Mouse (Mus musculus) limb, embryonic 11.5 days (tissue): ENCODE measurements at regions not wholly inside any gene's neighbourhood (a gene's known extent, or its start where the extent isn't known, plus 50 kb on each side); places are given as distances from the start of the nearest gene placed in this dataset.

ENCODE experiments used
- ATAC-seq: fragments of 200-750 bp; cut with Nextera tagmentation; 2 replicates; pipeline ENCODE4 v1.8.0; 2017; ENCODE audit warnings: low read depth; ENCODE audit not compliant: insufficient number of reproducible peaks, low FRiP score, low TSS enrichment
- DNase-seq: peaks from one replicate; pipeline ENCODE4 v3.0.0-alpha.2; 2015; ENCODE audit warnings: low spot score
- H3K27ac ChIP-seq: fragments of 300-500 bp; sonication (generic); replicated peaks from 2 replicates; pipeline ENCODE4 v1.5.1; 2014; ENCODE audit warnings: low read depth, mild to moderate bottlenecking, low read length
- H3K27me3 ChIP-seq: fragments of 300-500 bp; sonication (generic); 2 replicates; pipeline ENCODE4 v1.6.1; 2014; ENCODE audit warnings: mild to moderate bottlenecking, low read length, mixed read lengths; ENCODE audit not compliant: control insufficient read depth, insufficient read depth
- H3K36me3 ChIP-seq: fragments of 300-500 bp; sonication (generic); 2 replicates; pipeline ENCODE4 v1.6.1; 2014; ENCODE audit warnings: mild to moderate bottlenecking, low read length, moderate library complexity, mixed read lengths; ENCODE audit not compliant: control insufficient read depth, insufficient read depth
- H3K4me1 ChIP-seq: fragments of 300-500 bp; sonication (generic); 2 replicates; pipeline ENCODE4 v1.6.1; 2014; ENCODE audit warnings: low read length, mixed read lengths; ENCODE audit not compliant: control insufficient read depth, insufficient read depth
- H3K4me2 ChIP-seq: fragments of 300-500 bp; sonication (generic); 2 replicates; pipeline ENCODE4 v1.6.1; 2014; ENCODE audit warnings: low read depth, mild to moderate bottlenecking, moderate library complexity; ENCODE audit not compliant: severe bottlenecking
- H3K4me3 ChIP-seq: fragments of 300-500 bp; sonication (generic); 2 replicates; pipeline ENCODE4 v1.5.1; 2014; ENCODE audit warnings: low read depth, low read length
- H3K9ac ChIP-seq: fragments of 300-500 bp; sonication (generic); 2 replicates; pipeline ENCODE4 v1.6.1; 2014; ENCODE audit warnings: mild to moderate bottlenecking, low read length
- H3K9me3 ChIP-seq: fragments of 300-500 bp; sonication (generic); 2 replicates; pipeline ENCODE4 v1.6.1; 2016; ENCODE audit warnings: low read length; ENCODE audit not compliant: control insufficient read depth
- WGBS: fragments of 180-500 bp; shearing (Covaris S2); extraction: QIAGEN DNeasy Blood & Tissue Kit; methylation state at CpG from one replicate; pipeline ENCODE4 v1.1.7; 2014; 5-methylcytosine and 5-hydroxymethylcytosine counted together

- Histone ChIP-seq H3K4me1 (no peaks in the 10 kb centered on the region), H3K4me3 (no peak overlapping the region), H3K9me3 (no peaks in the 10 kb centered on the region), H3K27ac (no peak overlapping the region), H3K9ac (no peak overlapping the region), H3K4me2 (no peak overlapping the region), H3K36me3 (no peaks in the 10 kb centered on the region), H3K27me3 (0 out of 2 replicates have a peak, but pooled peaks cover 3% of the 10 kb centered on the region)
- DNase-seq (no peak), ATAC-seq (no peak)
- 58% methylated on average over 1 of the region's 1 CpGs for WGBS
Measured at GRCm38 (mm10) chrX:166708106-166708505, 122.6 kb upstream of the Egfl6 start.

- ATAC-seq, result no peak
- 0 out of 2 replicates have a peak, but pooled peaks cover 3% of the 10 kb centered on the region for H3K27me3 ChIP-seq
- 62% methylated on average over 1 of the region's 1 CpGs for WGBS
Measured at GRCm38 (mm10) chrX:166707029-166707428, 121.5 kb upstream of the Egfl6 start.

GRCm38 (mm10) chrX:166704311-166704710 is 118.8 kb upstream of the Egfl6 start:
- WGBS, result 89% methylated on average over 2 of the region's 2 CpGs
- Histone ChIP-seq H3K4me3 (no peak overlapping the region), H3K9ac (no peak overlapping the region), H3K4me2 (no peak overlapping the region), H3K9me3 (no peaks in the 10 kb centered on the region), H3K27me3 (0 out of 2 replicates have a peak, but pooled peaks cover 3% of the 10 kb centered on the region), H3K27ac (no peak overlapping the region), H3K36me3 (no peaks in the 10 kb centered on the region), H3K4me1 (no peaks in the 10 kb centered on the region)
- DNase-seq (no peak), ATAC-seq (no peak)

More at GRCm38 (mm10) chrX:166707029-166707428, 121.5 kb upstream of the Egfl6 start:
- no peak for DNase-seq
- no peak overlapping the region for H3K4me3 ChIP-seq
- H3K27ac ChIP-seq, result no peak overlapping the region
- no peak overlapping the region for H3K9ac ChIP-seq
- no peaks in the 10 kb centered on the region for H3K4me1 ChIP-seq
- H3K4me2 ChIP-seq, result no peak overlapping the region
- H3K9me3 ChIP-seq, result no peaks in the 10 kb centered on the region
- no peaks in the 10 kb centered on the region for H3K36me3 ChIP-seq

DNA sequence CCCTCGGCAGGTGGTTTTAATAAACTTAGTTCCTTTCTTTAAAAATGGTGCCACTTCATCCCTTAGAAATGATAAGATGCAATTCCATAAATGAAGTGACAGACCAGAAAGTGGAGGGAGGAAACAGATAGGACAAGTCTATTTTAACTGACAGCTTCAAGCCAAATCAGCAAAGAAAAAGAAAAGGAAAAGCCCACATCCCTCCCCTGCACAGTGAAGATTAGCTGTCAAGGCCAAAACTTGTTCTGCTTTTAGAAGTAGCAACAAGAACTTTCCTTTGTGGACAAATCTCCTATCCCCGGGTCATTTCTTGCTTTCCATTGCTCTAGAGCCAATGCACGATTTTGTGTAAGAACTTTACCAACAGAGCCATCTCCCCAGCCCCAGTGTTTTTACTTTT is 108.7 kb upstream of the Egfl6 start:
- H3K4me3 ChIP-seq, result no peak overlapping the region
- no peak for ATAC-seq
- WGBS, result 89% methylated on average over 3 of the region's 3 CpGs
- H3K4me2 ChIP-seq, result no peak overlapping the region
- H3K27me3 ChIP-seq, result 0 out of 2 replicates have a peak, but pooled peaks cover 2% of the 10 kb centered on the region
- H3K4me1 ChIP-seq, result no peaks in the 10 kb centered on the region
- no peak overlapping the region for H3K9ac ChIP-seq
- no peak overlapping the region for H3K27ac ChIP-seq
- H3K9me3 ChIP-seq, result no peaks in the 10 kb centered on the region
- no peaks in the 10 kb centered on the region for H3K36me3 ChIP-seq
- DNase-seq, result no peak

DNA sequence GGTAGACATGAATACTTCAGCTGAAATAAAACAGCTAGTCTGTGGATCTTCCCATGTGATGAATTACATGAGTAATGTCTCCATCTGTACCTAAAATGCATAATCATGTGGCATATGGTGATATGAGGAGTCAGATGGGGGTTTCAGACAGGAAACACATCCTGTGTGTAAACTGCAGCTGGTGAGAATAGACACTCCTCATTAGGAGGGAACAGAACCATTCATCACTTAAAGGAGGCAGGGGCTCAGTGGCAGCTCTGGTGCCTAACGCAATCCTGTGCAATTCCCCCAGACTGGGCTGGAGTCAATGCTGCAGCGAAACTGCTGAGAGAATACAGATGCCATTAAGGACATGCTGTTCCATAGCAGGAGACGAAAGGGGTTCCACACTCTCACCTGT is 103.3 kb upstream of the Egfl6 start:
- H3K27me3 ChIP-seq, result 0 out of 2 replicates have a peak, but pooled peaks cover 2% of the 10 kb centered on the region

DNA sequence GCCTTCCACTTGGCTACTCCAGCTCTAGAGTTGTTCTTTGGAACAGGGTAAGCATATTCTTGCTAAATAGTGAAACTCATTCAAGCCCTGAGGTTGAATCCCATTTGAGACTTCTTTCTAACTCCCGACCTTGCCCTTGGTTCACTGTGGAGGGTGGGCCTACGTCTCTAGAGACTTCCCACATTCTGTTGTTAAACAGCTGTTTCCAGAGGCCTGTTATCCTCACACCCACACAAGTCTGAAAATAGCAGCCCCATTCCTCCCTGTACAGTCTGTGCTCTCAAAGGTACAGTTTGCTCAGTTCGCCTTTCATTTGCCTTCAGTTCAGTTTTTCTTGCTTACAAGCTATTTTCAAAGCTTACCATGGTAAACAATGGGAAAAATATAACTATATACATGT is 87.9 kb upstream of the Egfl6 start:
- Histone ChIP-seq H3K36me3 (no peaks in the 10 kb centered on the region), H3K4me3 (no peak overlapping the region), H3K9me3 (no peaks in the 10 kb centered on the region), H3K27ac (no peak overlapping the region), H3K27me3 (0 out of 2 replicates have a peak, but pooled peaks cover 6% of the 10 kb centered on the region), H3K4me1 (no peaks in the 10 kb centered on the region), H3K4me2 (no peak overlapping the region), H3K9ac (no peak overlapping the region)
- ATAC-seq (no peak), DNase-seq (no peak)
- 84% methylated on average over 3 of the region's 3 CpGs for WGBS

More for the DNA sequence above, 103.3 kb upstream of the Egfl6 start:
- DNase-seq, result no peak
- Histone ChIP-seq H3K9ac (no peak overlapping the region), H3K9me3 (no peaks in the 10 kb centered on the region), H3K4me2 (no peak overlapping the region), H3K4me3 (no peak overlapping the region), H3K4me1 (no peaks in the 10 kb centered on the region), H3K27ac (no peak overlapping the region), H3K36me3 (no peaks in the 10 kb centered on the region)
- no peak for ATAC-seq
- 60% methylated on average over 3 of the region's 3 CpGs for WGBS

DNA sequence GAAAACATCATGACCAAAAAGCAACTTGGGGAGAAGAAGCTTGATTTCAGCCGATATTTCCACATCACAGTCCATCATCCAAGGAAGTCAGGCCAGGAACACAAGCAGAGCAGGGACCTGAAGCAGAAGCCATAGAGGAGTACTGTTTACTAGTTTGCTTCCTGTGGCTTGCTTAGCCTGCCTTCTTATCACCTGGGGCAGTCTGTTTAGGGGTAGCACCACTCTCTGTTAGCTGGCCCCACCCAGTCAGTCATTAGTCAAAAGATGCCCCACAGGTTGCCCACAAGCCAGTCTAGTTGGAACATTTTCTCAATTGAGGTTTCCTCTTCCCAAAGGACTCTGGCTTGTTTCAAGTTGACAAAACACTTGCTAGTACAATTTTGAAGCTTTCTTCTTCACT is 87.1 kb upstream of the Egfl6 start:
- DNase-seq, result no peak

GRCm38 (mm10) chrX:166671853-166672252 is 86.3 kb upstream of the Egfl6 start:
- DNase-seq, result no peak
- Histone ChIP-seq H3K27ac (no peak overlapping the region), H3K27me3 (0 out of 2 replicates have a peak, but pooled peaks cover 4% of the 10 kb centered on the region), H3K4me3 (no peak overlapping the region), H3K4me1 (no peaks in the 10 kb centered on the region), H3K4me2 (no peak overlapping the region), H3K9me3 (no peaks in the 10 kb centered on the region), H3K36me3 (no peaks in the 10 kb centered on the region), H3K9ac (no peak overlapping the region)
- WGBS, result 90% methylated on average over 4 of the region's 4 CpGs
- no peak for ATAC-seq

More for the DNA sequence above, 87.1 kb upstream of the Egfl6 start:
- Histone ChIP-seq H3K4me2 (no peak overlapping the region), H3K9ac (no peak overlapping the region), H3K4me3 (no peak overlapping the region), H3K4me1 (no peaks in the 10 kb centered on the region), H3K27me3 (0 out of 2 replicates have a peak, but pooled peaks cover 4% of the 10 kb centered on the region), H3K9me3 (no peaks in the 10 kb centered on the region), H3K36me3 (no peaks in the 10 kb centered on the region), H3K27ac (no peak overlapping the region)
- 100% methylated on average over 1 of the region's 1 CpGs for WGBS
- ATAC-seq, result no peak

DNA sequence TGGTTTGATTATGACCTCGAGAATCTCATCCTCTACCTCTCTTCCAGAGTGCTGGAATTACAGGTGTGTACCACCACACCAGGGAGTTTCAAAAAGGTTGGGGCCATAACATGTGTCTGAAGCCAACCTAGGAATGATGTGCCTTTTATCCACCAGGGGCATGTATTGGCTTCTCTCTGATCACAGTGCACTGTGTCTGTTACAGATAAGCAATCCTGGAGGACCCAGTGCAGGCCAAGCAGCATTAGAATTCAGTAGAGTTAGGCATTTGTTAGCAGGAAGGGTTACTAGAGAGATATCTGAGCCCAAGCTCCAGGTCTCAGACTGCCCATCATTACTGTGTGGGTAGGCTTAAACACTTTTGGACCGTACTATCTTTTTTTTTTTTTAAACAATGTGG is 80.8 kb upstream of the Egfl6 start:
- Histone ChIP-seq H3K9ac (no peak overlapping the region), H3K27me3 (0 out of 2 replicates have a peak, but pooled peaks cover 7% of the 10 kb centered on the region), H3K9me3 (no peaks in the 10 kb centered on the region), H3K4me3 (no peak overlapping the region), H3K27ac (no peak overlapping the region), H3K4me1 (no peaks in the 10 kb centered on the region), H3K4me2 (no peak overlapping the region), H3K36me3 (no peaks in the 10 kb centered on the region)
- ATAC-seq (no peak), DNase-seq (no peak)
- whole genome bisulfite sequencing, result 81% methylated on average over 2 of the region's 2 CpGs
